Mouse (Mus musculus): ENCODE measurements at regions not wholly inside any gene's neighbourhood (a gene's known extent, or its start where the extent isn't known, plus 50 kb on each side); places are given as distances from the start of the nearest gene placed in this dataset.

DNA sequence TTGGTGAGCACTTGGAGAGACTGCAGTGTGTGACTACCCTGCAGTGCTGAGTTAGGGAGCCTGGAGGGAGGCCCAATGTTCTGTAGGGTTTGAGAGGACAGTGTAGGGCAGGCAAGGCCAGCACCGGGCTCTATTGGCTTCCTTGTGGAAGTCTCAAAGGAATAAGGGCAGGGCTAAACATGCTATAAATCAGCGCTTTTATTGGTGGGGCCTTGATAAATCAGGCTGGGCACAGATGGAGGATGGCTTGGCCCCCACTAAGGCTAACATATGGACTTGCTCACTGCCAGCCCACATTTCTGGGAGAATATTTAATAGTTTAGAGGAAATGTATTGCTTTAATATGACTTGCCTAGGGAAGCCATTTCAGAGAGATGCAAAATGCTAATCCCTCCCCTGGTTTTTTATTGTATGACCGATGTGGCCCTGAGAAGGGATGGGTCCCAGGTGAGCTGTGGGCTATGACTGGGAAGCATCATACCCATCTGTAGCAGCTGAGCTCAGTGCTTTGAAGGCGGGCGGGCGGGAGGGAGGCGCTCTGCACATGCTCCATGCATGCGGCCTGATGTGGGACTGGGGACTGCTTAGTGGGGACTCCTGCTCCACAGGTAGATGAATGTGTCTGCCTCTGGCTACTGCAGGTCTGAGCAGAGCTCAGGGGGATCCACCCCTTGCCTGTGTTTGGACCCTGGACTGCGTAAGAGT lies 584.4 kb downstream of the Tbc1d22a start:
- TF ChIP-seq GATA1 (IDR thresholded peaks at IDR 0.05; ENCODE audit: borderline replicate concordance, low read length) (no peak), FLI1 (IDR thresholded peaks at IDR 0.05; ENCODE audit: low read length) (no peak)
